Mouse (Mus musculus): ENCODE data around the gene Stxbp3. TPM values are rescaled to one million over a fixed set of nuclear protein-coding genes. Genes with fewer than 3 reads are reported as not detected.
A peak's percentile ranks its signal among the peaks of the same experiment; 100 is the strongest.
"Not testable (repeated sequence)": the region's sequence is repeated elsewhere in the genome, so short reads cannot be mapped to it uniquely, and the experiment has no call there.

The Stxbp3 gene
- polyA plus RNA-seq, 1 experiment from 2014 or later = 21.4 TPM

DNA sequence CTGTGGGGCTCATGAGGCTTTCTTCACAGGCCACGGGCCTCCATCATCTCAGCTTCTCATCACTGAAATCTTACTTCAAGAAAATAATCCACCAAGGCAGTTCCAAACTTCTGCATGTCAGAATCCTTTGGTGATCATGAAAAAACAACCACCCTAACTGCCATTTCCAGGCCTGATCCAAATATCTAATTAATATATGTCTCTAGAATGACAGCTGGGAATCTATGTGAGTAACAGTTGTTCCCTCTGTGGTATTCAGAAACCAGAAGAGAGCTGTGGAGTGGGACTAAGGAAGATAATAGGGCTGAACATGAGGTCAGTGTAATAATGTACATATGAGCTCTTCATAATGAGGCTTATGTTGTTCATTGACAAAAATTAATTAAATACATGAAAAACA is 12.9 kb upstream of the Stxbp3 start:
- Histone ChIP-seq H3K27ac (no peak overlapping the region), H3K9ac (no peak overlapping the region), H3K27me3 (replicated peaks) (no peaks in the 10 kb centered on the region), H3K9me3 (no peaks in the 10 kb centered on the region), H3K4me3 (no peak overlapping the region), H3K4me2 (replicated peaks) (no peak overlapping the region), H3K36me3 (no peaks in the 10 kb centered on the region), H3K4me1 (peaks cover 8% of the 10 kb centered on the region)
- ATAC-seq (ENCODE audit: low FRiP score, low read depth) = no peak
- whole genome bisulfite sequencing = 87% methylated on average over 1 of the region's 1 CpGs

DNA sequence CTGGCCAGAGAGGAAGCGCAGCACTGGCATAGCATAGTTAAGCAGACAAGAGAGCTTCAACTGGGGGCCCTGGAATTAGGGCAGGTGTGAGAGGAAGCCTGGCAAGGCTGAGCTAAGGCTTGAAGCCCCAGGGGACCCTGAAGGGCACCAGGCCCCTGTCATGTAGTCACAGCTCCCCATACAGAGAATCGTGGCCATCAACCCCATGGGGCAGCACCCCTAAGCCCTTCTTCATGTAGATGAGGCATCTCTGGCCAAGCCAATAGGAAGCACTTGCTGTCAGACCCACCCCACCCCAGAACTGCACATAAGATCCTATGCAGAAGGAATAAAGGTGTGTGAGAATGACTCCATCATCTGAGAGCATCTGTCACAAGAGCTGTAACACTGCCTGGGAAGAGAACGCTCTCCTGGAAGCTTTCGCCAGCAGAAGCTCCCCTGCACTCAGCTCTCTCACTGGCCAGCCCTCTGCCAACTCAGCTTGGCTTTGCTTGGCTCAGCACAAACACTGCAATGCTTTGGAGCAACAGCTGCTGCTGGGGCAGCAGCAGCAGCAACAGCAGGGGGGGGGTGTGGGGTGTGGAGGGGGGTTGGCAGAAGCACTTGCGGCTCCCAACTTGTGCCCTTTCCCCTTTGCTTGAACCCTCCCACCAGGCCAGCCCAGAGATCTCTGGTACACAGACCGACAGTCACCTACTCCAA is 11.8 kb upstream of the Stxbp3 start:
- no peaks in the 10 kb centered on the region for H3K36me3 ChIP-seq
- no peak overlapping the region for H3K4me3 ChIP-seq
- H3K9me3 ChIP-seq = no peaks in the 10 kb centered on the region
- H3K9ac ChIP-seq = no peak overlapping the region
- 0 out of 2 replicates have a peak, but pooled peaks cover 3% of the 10 kb centered on the region for H3K4me1 ChIP-seq
- no peak overlapping the region for H3K27ac ChIP-seq
- H3K27me3 ChIP-seq (replicated peaks) = no peaks in the 10 kb centered on the region
- no peak for ATAC-seq (ENCODE audit: low FRiP score, low read depth)
- 63% methylated on average over 6 of the region's 6 CpGs for WGBS
- H3K4me2 ChIP-seq (replicated peaks) = no peak overlapping the region

DNA sequence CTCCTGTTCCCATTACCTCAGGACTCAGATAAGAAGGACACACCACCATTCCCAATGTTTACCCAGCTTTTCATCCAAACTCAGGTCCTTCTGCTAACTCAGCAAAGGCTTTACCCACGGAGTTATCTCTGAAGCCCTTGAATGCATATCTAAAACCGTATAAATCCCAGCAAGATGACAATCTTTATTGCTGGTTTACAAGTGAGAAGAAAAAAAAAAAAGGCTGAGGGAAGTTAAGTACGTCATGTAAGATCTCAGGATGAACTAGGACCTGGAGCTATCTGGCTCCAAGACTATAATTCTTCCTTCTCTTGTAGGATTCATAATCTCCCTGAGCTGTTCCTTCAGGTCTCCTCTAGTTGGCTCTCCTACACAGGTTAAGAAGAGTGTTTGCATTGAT is 11.2 kb upstream of the Stxbp3 start:
- no peaks in the 10 kb centered on the region for H3K27me3 ChIP-seq (replicated peaks)
- H3K4me3 ChIP-seq = no peak overlapping the region
- H3K9ac ChIP-seq = no peak overlapping the region
- H3K4me2 ChIP-seq (replicated peaks) = no peak overlapping the region
- H3K36me3 ChIP-seq = no peaks in the 10 kb centered on the region
- H3K4me1 ChIP-seq = no peaks in the 10 kb centered on the region
- WGBS = 80% methylated on average over 3 of the region's 3 CpGs
- H3K27ac ChIP-seq = no peak overlapping the region
- H3K9me3 ChIP-seq = no peaks in the 10 kb centered on the region
- ATAC-seq (ENCODE audit: low FRiP score, low read depth) = no peak

DNA sequence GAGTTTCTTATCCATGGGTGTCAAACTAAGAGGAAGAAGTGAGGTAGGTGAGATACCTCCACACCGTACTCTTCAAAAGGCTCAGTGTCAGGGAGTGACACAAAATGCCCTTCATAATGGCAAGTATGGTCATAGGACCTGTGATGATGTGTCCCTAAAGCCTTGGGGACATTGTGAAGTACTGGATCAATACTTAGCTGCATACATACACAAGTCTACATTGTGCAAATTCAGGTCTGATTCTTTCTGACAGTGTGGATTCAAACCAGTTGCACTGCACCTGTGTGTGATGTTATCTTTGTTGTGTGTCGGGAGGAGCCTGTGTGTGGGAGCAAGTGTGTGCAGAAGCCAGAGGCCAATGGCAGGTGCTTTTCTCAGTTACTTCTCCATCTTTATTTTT is 10.7 kb upstream of the Stxbp3 start:
- H3K9me3 ChIP-seq = no peaks in the 10 kb centered on the region
- H3K27ac ChIP-seq = no peak overlapping the region
- no peaks in the 10 kb centered on the region for H3K27me3 ChIP-seq (replicated peaks)
- H3K9ac ChIP-seq = no peak overlapping the region
- H3K4me3 ChIP-seq = no peak overlapping the region
- WGBS = 93% methylated on average over 2 of the region's 2 CpGs
- ATAC-seq (ENCODE audit: low FRiP score, low read depth) = no peak
- no peak overlapping the region for H3K4me2 ChIP-seq (replicated peaks)
- H3K36me3 ChIP-seq = no peaks in the 10 kb centered on the region
- H3K4me1 ChIP-seq = no peaks in the 10 kb centered on the region

DNA sequence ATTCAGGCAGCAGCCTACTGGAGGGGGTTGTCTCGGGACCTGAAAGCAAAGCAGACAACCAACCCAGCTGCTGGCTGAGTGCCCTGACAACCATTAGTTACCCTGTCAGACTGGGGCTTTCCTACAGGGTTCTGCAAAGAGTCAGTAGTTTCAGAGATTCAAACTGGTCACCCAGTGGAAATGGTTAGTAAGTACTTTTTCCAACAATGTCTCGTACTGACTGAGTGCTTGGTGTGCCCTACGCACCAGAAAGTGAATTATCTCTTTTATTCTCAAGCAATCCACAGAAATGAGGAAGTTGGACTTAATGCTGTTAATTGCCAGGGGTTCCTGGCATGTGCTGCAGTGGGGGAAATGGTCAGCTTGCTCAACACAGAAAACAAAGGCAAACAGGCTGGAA is 10.2 kb upstream of the Stxbp3 start:
- Histone ChIP-seq H3K9ac (no peak overlapping the region), H3K4me1 (no peaks in the 10 kb centered on the region), H3K36me3 (no peaks in the 10 kb centered on the region), H3K4me3 (no peak overlapping the region), H3K9me3 (no peaks in the 10 kb centered on the region), H3K27me3 (replicated peaks) (no peaks in the 10 kb centered on the region), H3K4me2 (replicated peaks) (no peak overlapping the region), H3K27ac (no peak overlapping the region)
- ATAC-seq (ENCODE audit: low FRiP score, low read depth) = no peak
- 55% methylated on average over 3 of the region's 3 CpGs for WGBS

DNA sequence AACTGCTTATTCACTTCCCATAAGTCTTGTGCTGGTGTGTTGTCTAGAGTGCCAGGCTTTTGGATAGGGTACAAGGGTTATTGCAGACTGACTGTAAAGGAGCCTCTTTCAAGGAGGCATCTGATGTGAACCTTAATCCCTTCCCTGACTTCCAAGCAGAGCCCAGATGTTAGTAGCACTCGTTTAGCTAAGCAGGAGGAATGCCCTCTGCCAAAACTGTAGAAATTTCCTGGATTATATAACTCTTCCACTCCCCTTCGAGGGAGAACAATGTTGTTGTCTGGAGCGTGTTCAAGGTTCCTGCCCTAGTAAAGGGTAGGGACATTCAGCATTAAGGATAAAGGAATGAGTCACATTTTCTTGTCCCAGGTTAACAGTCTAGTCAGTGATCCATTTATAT is 6.3 kb upstream of the Stxbp3 start:
- Histone ChIP-seq H3K4me1 (no peaks in the 10 kb centered on the region), H3K9ac (no peak overlapping the region), H3K27ac (no peak overlapping the region), H3K27me3 (replicated peaks) (no peaks in the 10 kb centered on the region), H3K9me3 (no peaks in the 10 kb centered on the region), H3K36me3 (no peaks in the 10 kb centered on the region), H3K4me2 (replicated peaks) (no peak overlapping the region), H3K4me3 (no peak overlapping the region)
- WGBS = 74% methylated on average over 3 of the region's 3 CpGs
- ATAC-seq (ENCODE audit: low FRiP score, low read depth) = no peak

DNA sequence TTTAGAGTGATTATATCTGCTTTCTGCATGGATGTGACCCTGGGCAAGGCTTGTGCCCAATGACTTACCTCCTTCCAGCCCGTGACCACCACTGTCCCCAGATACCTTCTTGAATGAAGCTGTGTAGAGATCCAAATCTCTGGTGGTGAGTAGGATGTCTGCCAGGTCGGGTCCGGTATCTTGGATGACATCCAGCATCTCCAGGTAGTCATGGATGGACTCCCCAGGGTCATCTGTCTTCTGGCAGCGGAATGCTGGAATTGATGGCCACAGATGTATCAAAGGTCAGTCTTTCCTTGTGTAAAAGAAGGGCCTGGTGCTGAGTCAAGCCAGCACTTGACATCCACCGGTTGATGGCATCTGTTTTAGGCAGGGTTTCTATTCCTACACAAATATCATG is 4.2 kb upstream of the Stxbp3 start:
- H3K4me1 ChIP-seq = no peaks in the 10 kb centered on the region
- H3K27ac ChIP-seq = no peak overlapping the region
- no peak overlapping the region for H3K9ac ChIP-seq
- no peaks in the 10 kb centered on the region for H3K9me3 ChIP-seq
- no peaks in the 10 kb centered on the region for H3K27me3 ChIP-seq (replicated peaks)
- H3K4me2 ChIP-seq (replicated peaks) = no peak overlapping the region
- no peaks in the 10 kb centered on the region for H3K36me3 ChIP-seq
- WGBS = 85% methylated on average over 5 of the region's 5 CpGs
- no peak overlapping the region for H3K4me3 ChIP-seq
- no peak for ATAC-seq (ENCODE audit: low FRiP score, low read depth)

DNA sequence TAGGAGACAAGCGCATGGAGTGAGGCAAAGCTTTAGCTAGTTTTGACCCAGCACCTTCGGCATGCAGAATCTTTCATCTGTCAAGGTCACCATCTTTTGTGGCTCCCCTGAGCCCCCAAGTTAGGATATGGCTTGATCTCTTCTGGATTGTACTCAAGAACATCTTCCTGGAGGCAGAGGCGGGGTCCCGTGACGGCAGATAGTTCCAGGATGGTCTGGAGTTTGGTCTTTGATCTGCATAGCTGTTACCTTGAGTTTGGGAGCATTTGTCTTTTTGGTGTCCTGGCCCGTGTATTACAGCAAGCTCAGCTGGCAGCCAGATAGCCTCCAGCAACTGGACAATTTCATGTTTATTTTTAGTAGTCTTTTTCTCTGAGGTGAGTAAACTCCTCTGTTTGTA is 3.7 kb upstream of the Stxbp3 start:
- WGBS = 85% methylated on average over 6 of the region's 6 CpGs
- Histone ChIP-seq H3K4me1 (peaks cover 2% of the 10 kb centered on the region; the same call in 1 of the 2 replicates), H3K9ac (no peak overlapping the region), H3K36me3 (no peaks in the 10 kb centered on the region), H3K4me3 (no peak overlapping the region), H3K27ac (no peak overlapping the region), H3K27me3 (replicated peaks) (no peaks in the 10 kb centered on the region), H3K9me3 (no peaks in the 10 kb centered on the region), H3K4me2 (replicated peaks) (no peak overlapping the region)
- no peak for ATAC-seq (ENCODE audit: low FRiP score, low read depth)

DNA sequence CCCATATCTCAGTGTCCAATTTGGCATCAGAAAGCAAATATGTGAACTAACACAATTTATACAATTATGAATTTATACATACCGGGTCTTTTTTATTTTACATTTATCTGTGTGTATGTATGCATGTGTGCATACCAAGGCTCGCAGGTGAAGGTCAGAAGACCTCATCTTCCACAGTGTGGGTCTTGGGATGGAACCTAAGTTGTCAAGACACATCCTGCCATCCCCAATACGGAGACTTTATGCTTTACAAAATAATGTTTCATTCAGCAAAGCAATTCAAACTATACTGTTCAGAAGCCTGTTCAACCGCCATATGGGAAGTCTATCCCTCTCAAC is 359 bp upstream of the Stxbp3 start:
- Histone ChIP-seq H3K27me3 (replicated peaks) (no peaks in the 10 kb centered on the region), H3K4me2 (replicated peaks) (peak overlapping the region; percentile 60), H3K9me3 (no peaks in the 10 kb centered on the region), H3K9ac (no peak overlapping the region), H3K4me1 (peaks cover 3% of the 10 kb centered on the region; the same call in 1 of the 2 replicates), H3K36me3 (no peaks in the 10 kb centered on the region), H3K4me3 (peak overlapping the region; percentile 74; the same call in 1 of the 2 replicates), H3K27ac (no peak overlapping the region)
- WGBS = 56% methylated on average over 4 of the region's 4 CpGs
- peak; percentile 67 for ATAC-seq (ENCODE audit: low FRiP score, low read depth)

DNA sequence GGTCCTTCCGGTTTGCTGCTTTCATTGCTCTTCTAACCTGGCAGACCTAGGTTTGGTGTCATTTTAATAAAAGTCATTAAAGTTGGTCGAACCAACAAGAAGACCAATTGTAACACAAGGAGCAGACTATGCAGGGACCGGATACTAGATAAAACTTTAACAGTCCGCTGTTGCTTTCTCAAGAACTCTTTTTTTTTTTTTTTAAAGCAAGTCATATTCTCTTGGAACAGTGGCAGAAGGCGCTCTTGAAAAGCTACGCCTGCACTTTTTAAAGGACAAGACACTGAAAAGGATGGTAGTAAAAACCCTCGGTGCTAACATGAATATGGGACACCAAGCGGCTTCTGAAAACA is 703 bp downstream of the Stxbp3 start:
- H3K4me2 ChIP-seq (replicated peaks) = peak overlapping the region; percentile 60
- H3K27me3 ChIP-seq (replicated peaks) = no peaks in the 10 kb centered on the region
- peaks cover 3% of the 10 kb centered on the region; the same call in 1 of the 2 replicates for H3K4me1 ChIP-seq
- peak overlapping the region; percentile 74 for H3K4me3 ChIP-seq
- no peak overlapping the region for H3K27ac ChIP-seq
- ATAC-seq (ENCODE audit: low FRiP score, low read depth) = no peak
- peak overlapping the region; percentile 62 for H3K9ac ChIP-seq
- WGBS = 10% methylated on average over 8 of the region's 8 CpGs
- H3K36me3 ChIP-seq = no peaks in the 10 kb centered on the region
- H3K9me3 ChIP-seq = no peaks in the 10 kb centered on the region

DNA sequence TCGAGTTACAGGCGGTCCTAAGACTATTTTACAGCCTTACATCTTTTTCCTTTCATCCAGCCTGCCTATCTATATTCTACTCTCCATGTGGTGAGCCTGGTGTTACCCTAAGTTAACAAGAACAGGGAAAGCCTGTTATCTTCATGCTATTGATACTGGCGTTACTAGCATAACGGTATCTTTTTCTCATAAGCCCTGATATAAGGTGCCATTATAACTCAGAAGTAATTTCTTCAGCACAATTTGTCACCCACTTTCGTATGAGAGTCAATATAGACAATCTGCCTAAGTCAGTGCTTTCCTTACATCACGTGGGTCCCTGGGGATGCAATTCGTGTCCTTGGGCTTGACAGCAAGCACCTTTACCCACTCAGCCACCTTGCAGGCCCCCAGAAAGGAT is 1.3 kb downstream of the Stxbp3 start:
- Histone ChIP-seq H3K4me3 (no peak overlapping the region), H3K27me3 (replicated peaks) (no peaks in the 10 kb centered on the region), H3K4me1 (peaks cover 3% of the 10 kb centered on the region; the same call in 1 of the 2 replicates), H3K36me3 (0 out of 2 replicates have a peak, but pooled peaks cover 3% of the 10 kb centered on the region), H3K27ac (no peak overlapping the region), H3K9ac (no peak overlapping the region), H3K9me3 (no peaks in the 10 kb centered on the region), H3K4me2 (replicated peaks) (peak overlapping the region; percentile 60)
- WGBS = 88% methylated on average over 7 of the region's 7 CpGs
- ATAC-seq (ENCODE audit: low FRiP score, low read depth) = no peak

DNA sequence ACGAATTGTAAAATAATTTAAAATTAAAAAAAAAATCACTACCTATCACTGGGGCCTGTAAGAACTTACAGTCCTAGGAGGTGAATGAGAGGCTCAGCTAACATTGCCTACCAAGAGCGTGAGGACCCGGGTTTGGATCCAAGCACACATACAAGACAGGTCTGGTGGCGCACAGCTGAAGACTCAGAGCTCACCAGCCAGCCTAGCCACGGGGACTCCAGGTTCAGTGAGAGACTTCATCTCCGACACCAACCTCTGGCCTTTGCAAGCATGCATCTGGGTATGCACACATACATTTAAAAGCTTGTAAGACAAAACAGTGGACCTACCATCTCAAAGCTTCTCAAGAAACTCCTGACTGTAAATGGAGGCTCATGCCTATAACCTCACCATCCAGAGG is 3.4 kb downstream of the Stxbp3 start:
- Histone ChIP-seq H3K4me2 (replicated peaks) (no peak overlapping the region), H3K9me3 (no peaks in the 10 kb centered on the region), H3K27ac (no peak overlapping the region), H3K27me3 (replicated peaks) (no peaks in the 10 kb centered on the region), H3K4me3 (no peak overlapping the region), H3K9ac (no peak overlapping the region), H3K36me3 (0 out of 2 replicates have a peak, but pooled peaks cover 3% of the 10 kb centered on the region), H3K4me1 (peaks cover 3% of the 10 kb centered on the region; the same call in 1 of the 2 replicates)
- 88% methylated on average over 6 of the region's 6 CpGs for WGBS
- ATAC-seq (ENCODE audit: low FRiP score, low read depth) = no peak

DNA sequence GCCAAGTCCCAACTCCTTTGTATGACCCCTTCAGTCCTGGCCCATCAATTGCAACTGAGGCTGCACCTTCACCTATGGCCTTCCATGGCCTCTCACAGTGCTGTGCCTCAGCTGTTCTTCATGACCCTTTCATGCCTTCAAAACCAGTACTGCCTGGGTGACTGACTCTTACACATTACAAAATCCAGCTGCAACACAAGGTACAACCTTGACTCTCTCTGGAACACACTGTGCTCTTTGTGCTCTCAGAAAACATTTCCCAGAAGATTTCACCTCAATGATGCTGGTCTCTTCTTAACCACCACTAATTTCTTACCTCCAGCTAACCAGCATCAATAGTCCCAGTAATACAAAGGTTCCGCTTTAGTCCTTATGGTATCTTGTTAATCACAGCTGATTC is 6.6 kb downstream of the Stxbp3 start:
- H3K27me3 ChIP-seq (replicated peaks); ATAC-seq (ENCODE audit: low FRiP score, low read depth); H3K4me3 ChIP-seq; H3K9ac ChIP-seq; H3K4me1 ChIP-seq; H3K27ac ChIP-seq; H3K9me3 ChIP-seq; H3K36me3 ChIP-seq; H3K4me2 ChIP-seq (replicated peaks): not testable (repeated sequence)
- 100% methylated on average over 1 of the region's 1 CpGs for whole genome bisulfite sequencing
